Mouse (Mus musculus) MEL (cell line): ENCODE data around the gene Hoxd11.

Source experiments
- E2F4 ChIP-seq: IDR thresholded peaks from 2 replicates; pipeline ENCODE4 v1.6.1; 2011; ENCODE audit warnings: low read depth, low read length, improper control_type of control experiment, borderline replicate concordance
- EP300 ChIP-seq, 2 experiments: IDR thresholded peaks; 2 replicates each; pipeline ENCODE4 v1.6.1; 2011; ENCODE audit warnings: improper control_type of control experiment in 2 of 2, low read length in 2 of 2, low read depth in 1 of 2, mild to moderate bottlenecking in 1 of 2
- JUND ChIP-seq: IDR thresholded peaks from 2 replicates; pipeline ENCODE4 v1.6.1; 2011; ENCODE audit warnings: low read depth, mild to moderate bottlenecking, improper control_type of control experiment, low read length
- MAZ ChIP-seq: IDR thresholded peaks from 2 replicates; pipeline ENCODE4 v1.6.1; 2012; ENCODE audit warnings: low read depth, mild to moderate bottlenecking, inconsistent platforms, low read length, improper control_type of control experiment
- MYB ChIP-seq: IDR thresholded peaks from 2 replicates; pipeline ENCODE4 v1.6.1; 2011; ENCODE audit warnings: mild to moderate bottlenecking, low read depth, low read length, improper control_type of control experiment
- POLR2A ChIP-seq, 2 experiments: IDR thresholded peaks; 2 replicates each; pipeline ENCODE4 v1.6.1; 2011 to 2012; ENCODE audit warnings: low read length in 2 of 2, mild to moderate bottlenecking in 2 of 2, control low read depth in 1 of 2, improper control_type of control experiment in 1 of 2, low read depth in 1 of 2, moderate library complexity in 1 of 2; ENCODE audit not compliant: control insufficient read depth in 1 of 2, insufficient read depth in 1 of 2, poor library complexity in 1 of 2
- SMC3 ChIP-seq: IDR thresholded peaks from 2 replicates; pipeline ENCODE4 v1.6.1; 2011; ENCODE audit warnings: low read depth, low read length, improper control_type of control experiment

DNA sequence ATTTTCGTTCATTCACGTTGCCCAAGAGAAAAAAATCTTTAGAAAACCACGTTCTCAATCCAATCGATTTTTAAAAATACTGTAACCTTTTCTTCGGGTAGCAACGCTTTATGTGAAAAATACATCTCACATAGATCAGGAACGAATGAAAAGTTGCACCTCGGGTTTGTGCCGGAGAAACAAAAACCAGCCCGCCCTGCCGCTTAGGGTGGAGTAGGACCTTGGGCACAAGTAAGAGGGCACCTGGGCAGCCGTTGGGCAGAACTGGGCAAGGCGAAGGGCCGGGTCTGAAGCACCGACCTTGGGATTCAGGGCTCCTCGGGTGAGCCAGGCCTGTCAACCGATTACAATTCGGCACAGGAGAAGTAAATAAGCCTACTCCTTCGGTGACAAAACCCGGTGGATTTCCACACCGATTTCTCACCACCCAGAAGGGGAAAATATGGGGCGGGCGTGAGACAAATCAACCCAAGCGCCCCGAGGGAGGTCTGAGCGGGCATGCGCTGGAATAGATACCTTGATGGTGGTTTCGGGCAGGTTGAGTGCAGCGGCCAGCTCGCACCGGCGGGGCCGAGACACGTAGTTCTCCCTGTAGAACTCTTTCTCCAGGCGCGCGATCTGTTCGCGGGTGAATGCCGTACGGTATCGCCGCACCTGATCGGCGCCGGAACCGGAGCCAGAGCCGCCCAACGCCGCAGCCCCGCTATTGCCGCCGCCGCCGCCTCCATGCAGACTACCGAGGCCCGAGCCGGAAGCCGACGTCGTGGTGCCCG, 21.9 kb upstream of the Hoxd11 start:
- TF ChIP-seq EP300 (IDR thresholded peaks at IDR 0.05; ENCODE audit: low read depth in 1 of 2, low read length in 2 of 2), result no peak
- TF ChIP-seq MAZ, result no peak
- no peak for TF ChIP-seq MYB
- TF ChIP-seq JUND, result no peak
- TF ChIP-seq POLR2A (IDR thresholded peaks at IDR 0.05; ENCODE audit: control insufficient read depth in 1 of 2, insufficient read depth in 1 of 2, low read depth in 1 of 2, low read length in 2 of 2, poor library complexity in 1 of 2), result no peak
- TF ChIP-seq SMC3, result no peak
- no peak for TF ChIP-seq E2F4
